Mouse (Mus musculus) embryonic fibroblast, embryonic 13.5 days (primary cell): ENCODE results near the gene Atp5c1.

Experiments used
- CTCF ChIP-seq: IDR thresholded peaks from 2 replicates; pipeline ENCODE4 v1.5.1; 2011; ENCODE audit warnings: mild to moderate bottlenecking, control low read depth, low read length, moderate library complexity, borderline replicate concordance; ENCODE audit not compliant: insufficient read depth
- POLR2A ChIP-seq: IDR thresholded peaks from 2 replicates; pipeline ENCODE4 v1.6.1; 2011; ENCODE audit warnings: low read depth, mild to moderate bottlenecking, control low read depth, low read length, moderate library complexity

- TF ChIP-seq CTCF = no peak
- TF ChIP-seq POLR2A = no peak
Measured at GRCm38 (mm10) chr2:10050878-10051277, 29.4 kb downstream of the Atp5c1 start.
